Mouse (Mus musculus) thymus, postnatal 25 days (tissue): ENCODE measurements around the gene Ptger4.

Experiments used
- DNase-seq: peaks from one replicate; pipeline ENCODE4 v3.0.0; 2022

The Ptger4 gene

DNA sequence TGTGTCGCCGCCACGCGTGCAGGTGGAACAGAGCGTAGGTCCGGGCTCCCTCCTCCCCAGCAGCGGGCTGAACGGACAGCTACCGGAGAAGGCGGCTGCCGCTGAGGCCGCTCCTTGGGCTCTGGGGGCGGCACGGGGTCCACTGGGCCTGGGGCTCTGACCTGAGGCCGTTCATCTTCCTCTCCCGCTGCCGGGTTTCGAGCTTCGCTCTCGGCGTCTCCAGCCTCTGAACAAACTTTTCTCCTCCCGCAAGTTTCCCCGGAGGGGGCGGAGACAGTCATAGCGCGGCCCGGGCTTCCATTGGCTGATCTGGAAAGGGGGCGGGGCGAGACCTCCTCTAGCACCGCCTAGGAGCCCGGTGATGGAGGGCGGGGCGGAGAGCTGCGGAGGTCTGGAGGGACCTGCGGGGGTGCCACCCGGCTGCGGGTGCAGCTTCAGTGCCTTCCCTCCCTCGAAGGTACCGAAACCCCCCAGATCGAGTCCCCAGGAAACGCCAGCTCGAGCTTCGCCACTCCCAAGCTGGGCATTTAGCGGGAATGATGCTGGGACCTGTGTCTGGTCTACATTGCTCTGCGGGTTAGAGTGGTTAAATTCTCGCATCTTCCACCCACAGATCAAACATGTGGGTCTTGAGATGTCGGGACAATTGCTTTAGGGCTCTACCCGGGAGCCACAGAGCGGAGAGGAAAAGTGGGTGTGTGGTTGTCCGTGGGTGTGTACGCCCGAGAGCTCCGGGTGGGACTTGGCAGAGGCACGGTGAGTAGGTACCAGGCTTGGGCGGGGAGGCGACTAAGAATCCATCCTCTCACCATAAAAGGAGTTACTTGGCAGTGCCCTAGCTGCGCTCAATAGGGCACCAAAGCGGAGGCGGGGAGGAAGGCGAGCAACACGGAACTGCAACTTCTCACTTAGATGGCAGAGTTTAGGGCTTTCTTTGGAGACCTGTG, at the start of gene Ptger4:
Gene Ptger4 (minus strand): TSS at position 229 of the 947 bp plus-strand sequence.
- DNase-seq = peak; percentile 99

GRCm38 (mm10) chr15:5288412-5288811, 44.4 kb upstream of the Ptger4 start:
- no peak for DNase-seq

DNA sequence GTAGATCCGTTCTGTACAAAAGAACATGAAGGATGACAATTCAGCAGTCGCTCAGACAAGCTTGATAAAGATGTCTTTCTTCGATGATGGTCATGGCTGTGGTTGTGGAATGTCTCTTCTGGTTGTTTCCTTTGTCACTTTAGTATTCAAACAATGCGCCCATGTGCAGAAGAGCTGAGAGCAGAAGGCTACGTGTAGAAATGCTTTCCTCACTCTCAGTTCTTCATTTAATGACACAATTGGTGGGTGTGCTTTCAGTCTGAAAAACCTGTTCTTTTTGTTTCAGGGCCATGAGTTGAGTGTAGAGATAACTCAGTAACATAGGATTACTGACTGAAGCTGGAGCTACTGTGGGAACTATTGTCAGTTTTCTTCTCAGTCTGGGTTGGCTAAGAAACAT, 43.1 kb upstream of the Ptger4 start:
- DNase-seq = no peak

- DNase-seq = no peak
Observed at GRCm38 (mm10) chr15:5281316-5281715, 37.3 kb upstream of the Ptger4 start.

DNA sequence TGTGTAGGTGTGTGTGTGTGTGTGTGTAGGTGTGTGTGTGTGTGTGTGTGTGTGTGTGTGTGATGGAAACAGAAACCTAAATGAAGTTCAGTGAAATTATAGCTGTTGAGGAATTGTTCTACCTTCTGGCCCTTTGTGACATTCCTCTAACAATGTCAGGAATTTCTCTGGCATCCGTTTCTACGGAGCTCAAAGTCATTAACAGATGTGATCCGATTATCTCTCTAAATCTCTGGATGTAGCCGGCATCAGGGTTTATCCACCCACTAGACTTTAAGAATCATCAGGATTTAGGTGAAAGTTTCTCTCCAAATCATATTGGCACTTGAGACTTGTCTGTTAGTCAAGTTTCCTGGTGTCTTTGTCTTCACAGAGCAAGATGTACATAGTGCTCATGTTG, 35.8 kb upstream of the Ptger4 start:
- no peak for DNase-seq

DNA sequence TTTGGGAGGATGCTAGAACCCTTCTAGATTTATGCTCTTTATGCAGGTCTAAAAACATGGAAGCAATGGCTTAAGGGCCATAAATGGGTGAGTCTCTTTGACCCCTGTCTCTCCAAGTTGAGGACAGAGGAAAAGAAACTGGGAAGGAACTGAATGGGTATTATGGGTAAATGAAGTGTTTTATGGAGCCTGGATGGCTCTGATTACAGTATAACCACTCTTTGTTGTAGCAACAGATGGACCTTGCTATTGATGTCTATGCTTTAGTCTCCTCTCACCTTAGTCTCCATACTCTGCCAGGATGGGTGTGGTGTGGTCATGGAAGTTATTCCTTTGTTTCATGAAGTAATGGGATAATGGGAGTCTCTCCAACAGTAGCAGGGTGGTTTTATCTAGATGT, 34.5 kb upstream of the Ptger4 start:
- DNase-seq = no peak

- peak; percentile 74 for DNase-seq
Observed at GRCm38 (mm10) chr15:5273981-5274380, 30.0 kb upstream of the Ptger4 start.

GRCm38 (mm10) chr15:5266095-5266494, 22.1 kb upstream of the Ptger4 start:
- no peak for DNase-seq

- no peak for DNase-seq
Observed at GRCm38 (mm10) chr15:5262874-5263504, 19.0 kb upstream of the Ptger4 start.

- DNase-seq = no peak
Observed at GRCm38 (mm10) chr15:5262095-5262667, 18.2 kb upstream of the Ptger4 start.

GRCm38 (mm10) chr15:5261004-5261403, 17.0 kb upstream of the Ptger4 start:
- DNase-seq = no peak

DNA sequence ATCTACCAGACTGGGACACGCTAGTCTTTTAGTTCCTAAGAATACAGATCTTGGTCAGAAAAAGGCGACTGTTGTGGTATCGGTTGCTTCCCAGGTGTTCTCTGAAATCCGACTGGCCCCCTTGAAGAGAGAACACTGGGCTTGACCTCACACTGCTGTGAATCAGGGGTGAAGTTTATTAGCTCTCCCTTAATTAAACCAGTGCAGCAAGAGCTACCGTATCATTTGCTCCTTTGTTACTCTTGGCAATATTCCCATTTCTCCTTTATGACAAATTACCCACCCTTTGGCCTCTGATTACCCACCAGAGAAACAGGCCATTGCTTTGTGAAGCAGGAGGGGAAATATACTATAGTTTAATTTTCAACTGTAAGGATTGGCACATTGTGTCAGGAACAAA, 16.2 kb upstream of the Ptger4 start:
- no peak for DNase-seq

DNA sequence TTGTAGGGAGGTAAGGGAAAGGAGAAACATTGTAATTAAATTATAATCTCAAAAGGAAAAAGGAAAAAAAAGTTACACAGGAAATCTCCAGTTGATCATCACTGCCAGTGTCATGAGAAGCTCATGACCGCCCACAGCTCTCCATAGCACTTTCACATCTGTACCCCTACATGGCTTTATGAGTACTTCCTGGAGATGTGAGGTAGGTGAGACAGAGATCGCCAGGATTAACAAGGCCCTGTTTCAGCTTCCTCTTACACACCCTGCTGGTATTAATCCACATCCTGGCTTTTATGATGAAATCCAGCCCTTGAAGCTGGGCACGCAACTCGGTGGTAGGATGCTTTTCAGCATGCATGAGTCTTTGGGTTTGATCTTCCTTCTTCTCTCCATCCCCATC, 6.2 kb upstream of the Ptger4 start:
- DNase-seq = no peak

DNA sequence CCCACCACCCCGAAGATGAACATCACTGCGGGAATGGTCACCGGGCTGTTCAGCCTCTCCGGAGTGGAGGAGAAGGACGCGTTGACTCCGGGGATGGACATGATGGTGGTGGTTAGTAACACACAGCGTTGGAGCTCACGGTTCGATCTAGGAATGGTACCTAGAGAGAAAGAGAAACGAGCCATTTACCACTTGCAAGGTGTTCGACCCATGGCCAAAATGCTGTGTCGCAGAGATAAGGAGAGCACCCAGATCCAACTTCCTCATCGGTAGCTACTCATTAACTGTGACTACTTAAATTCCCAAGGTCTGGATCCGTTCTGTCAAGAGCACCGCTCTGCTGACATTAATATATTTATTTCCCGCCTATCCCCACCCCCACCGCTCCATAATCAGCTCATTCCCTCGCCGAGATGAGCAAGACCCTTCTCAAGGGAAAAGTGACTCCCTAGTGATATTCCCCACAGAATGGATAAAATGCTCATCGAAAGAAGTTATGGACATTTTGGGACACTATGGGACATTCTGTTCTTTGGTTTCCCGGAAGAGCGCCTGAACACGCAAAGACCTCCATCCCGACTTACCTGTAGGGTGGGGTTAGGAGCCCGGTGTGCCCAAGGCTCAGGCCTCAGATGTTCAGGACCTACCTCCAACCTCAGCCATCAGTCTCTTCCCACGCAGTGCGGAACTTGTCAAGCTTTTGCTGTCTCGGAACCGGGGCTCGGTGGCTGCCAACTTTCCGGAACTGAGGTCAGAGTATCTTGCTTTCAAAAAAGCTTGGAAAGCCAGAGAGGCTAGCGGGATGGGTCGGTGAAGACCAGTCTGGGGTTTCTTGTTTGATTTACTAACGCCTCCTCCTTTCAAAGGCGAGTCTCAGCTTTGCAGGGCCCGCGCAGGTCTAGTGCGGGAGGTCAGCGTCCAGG, 690 bp downstream of the Ptger4 start:
- DNase-seq = no peak

- DNase-seq = peak; percentile 57
Observed at GRCm38 (mm10) chr15:5242241-5243035, 1.5 kb downstream of the Ptger4 start.

GRCm38 (mm10) chr15:5241304-5242201, 2.4 kb downstream of the Ptger4 start:
- peak; percentile 81 for DNase-seq

DNA sequence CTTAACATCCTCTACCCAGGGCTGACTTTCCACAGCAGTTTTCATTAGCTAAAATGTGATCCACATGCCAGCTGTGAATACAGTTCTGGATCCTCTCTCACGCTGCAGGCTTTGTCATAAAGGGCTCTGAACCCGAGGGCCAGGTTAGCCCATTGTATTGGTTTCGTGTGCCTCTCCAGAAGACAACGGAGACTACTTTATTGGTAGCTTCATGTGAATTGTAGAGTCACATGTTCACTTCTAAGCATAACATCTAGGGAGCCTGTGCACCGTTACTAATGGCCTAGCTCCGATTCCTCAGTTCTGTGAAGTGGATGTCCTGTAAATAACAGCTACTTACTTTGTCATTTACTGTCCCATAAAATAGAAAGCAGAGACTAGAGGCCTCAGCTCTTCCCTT, 3.6 kb downstream of the Ptger4 start:
- DNase-seq = no peak

- DNase-seq = peak; percentile 47
Observed at GRCm38 (mm10) chr15:5239901-5240300, 4.1 kb downstream of the Ptger4 start.

DNA sequence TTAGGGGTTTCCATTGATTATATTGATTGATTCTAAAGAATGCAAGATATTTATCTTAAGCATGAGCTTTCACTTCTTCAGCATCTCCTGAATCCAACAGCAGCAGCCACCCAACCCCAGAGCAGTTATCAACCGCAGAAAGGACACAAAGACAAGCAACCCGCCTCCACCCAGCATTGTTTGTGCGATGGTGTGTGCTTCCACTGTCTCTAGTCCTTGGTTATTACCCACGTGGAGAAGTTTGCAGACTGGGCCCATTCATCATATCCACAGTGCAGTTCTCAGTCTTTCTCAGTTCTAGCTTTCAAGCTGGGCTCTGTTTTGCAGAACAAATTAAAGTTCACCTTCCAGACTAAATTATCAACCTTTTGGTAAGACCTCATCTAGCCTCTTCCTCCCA, 4.6 kb downstream of the Ptger4 start:
- DNase-seq = no peak

DNA sequence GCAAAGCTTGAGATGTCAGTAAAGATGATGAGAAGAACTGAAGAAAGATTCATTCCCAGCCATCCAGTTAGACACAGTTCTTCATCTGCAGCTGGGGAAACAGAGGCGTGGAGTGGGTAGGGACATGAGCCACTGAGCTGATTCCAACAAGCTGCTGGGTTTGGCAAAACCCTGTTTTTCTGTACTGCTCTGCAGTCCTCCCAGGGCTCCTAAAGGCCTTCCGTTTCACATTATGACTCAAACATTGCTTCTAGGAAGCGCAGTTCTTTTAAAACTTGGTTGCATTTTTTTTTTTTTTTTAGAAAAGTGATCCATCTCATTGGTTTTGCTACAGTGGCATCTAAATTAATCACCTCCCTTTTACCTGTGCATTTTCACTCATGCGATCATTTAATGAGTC, 5.4 kb downstream of the Ptger4 start:
- DNase-seq = no peak

GRCm38 (mm10) chr15:5238073-5238472, 5.9 kb downstream of the Ptger4 start:
- no peak for DNase-seq
